Mouse (Mus musculus) neural tube, embryonic 14.5 days (tissue): ENCODE measurements around the gene Atp5s. TPM values are rescaled to one million over a fixed set of nuclear protein-coding genes. Genes with fewer than 3 reads are reported as not detected.

ENCODE experiments used
- ATAC-seq: fragments of 200-750 bp; cut with Nextera tagmentation; 2 replicates; pipeline ENCODE4 v1.8.0; 2017; ENCODE audit warnings: low read depth, mild to moderate bottlenecking, moderate TSS enrichment, moderate library complexity
- H3K27ac ChIP-seq: fragments of 300-500 bp; sonication (generic); 2 replicates; pipeline ENCODE4 v1.5.1; 2014; ENCODE audit warnings: low read depth, mild to moderate bottlenecking, control low read depth, low read length, moderate library complexity, mixed read lengths
- H3K27me3 ChIP-seq: fragments of 300-500 bp; sonication (generic); 2 replicates; pipeline ENCODE4 v1.6.1; 2014; ENCODE audit warnings: low read length; ENCODE audit not compliant: control insufficient read depth, insufficient read depth
- H3K36me3 ChIP-seq: fragments of 300-500 bp; sonication (generic); 2 replicates; pipeline ENCODE4 v1.6.1; 2014; ENCODE audit warnings: low read length, mixed read lengths; ENCODE audit not compliant: control insufficient read depth, insufficient read depth
- H3K4me1 ChIP-seq: fragments of 300-500 bp; sonication (generic); 2 replicates; pipeline ENCODE4 v1.6.1; 2014; ENCODE audit warnings: low read length; ENCODE audit not compliant: control insufficient read depth, insufficient read depth
- H3K4me2 ChIP-seq: fragments of 300-500 bp; sonication (generic); 2 replicates; pipeline ENCODE4 v1.6.1; 2014; ENCODE audit warnings: mild to moderate bottlenecking, low read depth, low read length, control low read depth
- H3K4me3 ChIP-seq: fragments of 300-500 bp; sonication (generic); 2 replicates; pipeline ENCODE4 v1.5.1; 2014; ENCODE audit warnings: low read depth, low read length, control low read depth, mixed read lengths
- H3K9ac ChIP-seq: fragments of 300-500 bp; sonication (generic); replicated peaks from 2 replicates; pipeline ENCODE4 v1.6.1; 2014; ENCODE audit warnings: low read depth, mild to moderate bottlenecking, control low read depth, low read length, mixed read lengths
- H3K9me3 ChIP-seq: fragments of 300-500 bp; sonication (generic); 2 replicates; pipeline ENCODE4 v1.6.1; 2016; ENCODE audit warnings: low read length; ENCODE audit not compliant: control insufficient read depth
- WGBS: fragments of 180-500 bp; shearing (Covaris S2); extraction: QIAGEN DNeasy Blood & Tissue Kit; methylation state at CpG from one replicate; pipeline ENCODE4 v1.1.7; 2014; 5-methylcytosine and 5-hydroxymethylcytosine counted together
- polyA plus RNA-seq: library from polyadenylated mRNA; unstranded; fragments of >200 nt; fragmentation: Nextera tagmentation; extraction: Ambion mirVana; gene quantifications from 2 replicates; pipeline ENCODE4 v1.2.1, GENCODE M21; 2014

The Atp5s gene
- polyA plus RNA-seq, 1 experiment from 2014 or later, result 44.9 TPM

- Histone ChIP-seq H3K36me3 (no peaks in the 10 kb centered on the region), H3K4me3 (no peak overlapping the region), H3K9ac (no peak overlapping the region), H3K9me3 (no peaks in the 10 kb centered on the region), H3K27me3 (no peaks in the 10 kb centered on the region), H3K27ac (no peak overlapping the region), H3K4me2 (no peak overlapping the region), H3K4me1 (no peaks in the 10 kb centered on the region)
- WGBS, result 70% methylated on average over 10 of the region's 10 CpGs
- peak; percentile 38; the same call in 1 of the 2 replicates for ATAC-seq
Measured at GRCm38 (mm10) chr12:69781935-69782650, 57.3 kb downstream of the Atp5s start.

- no peaks in the 10 kb centered on the region for H3K36me3 ChIP-seq
- WGBS, result 41% methylated on average over 6 of the region's 6 CpGs
- no peaks in the 10 kb centered on the region for H3K27me3 ChIP-seq
- H3K4me1 ChIP-seq, result no peaks in the 10 kb centered on the region
- H3K4me3 ChIP-seq, result no peak overlapping the region
- H3K9me3 ChIP-seq, result no peaks in the 10 kb centered on the region
- H3K27ac ChIP-seq, result no peak overlapping the region
- ATAC-seq, result no peak
- no peak overlapping the region for H3K9ac ChIP-seq
- H3K4me2 ChIP-seq, result no peak overlapping the region
Measured at GRCm38 (mm10) chr12:69783247-69784025, 58.7 kb downstream of the Atp5s start.

GRCm38 (mm10) chr12:69785471-69785870 is 60.7 kb downstream of the Atp5s start:
- H3K36me3 ChIP-seq, result no peaks in the 10 kb centered on the region
- 87% methylated on average over 9 of the region's 9 CpGs for WGBS
- no peak for ATAC-seq

GRCm38 (mm10) chr12:69788380-69788779 is 63.6 kb downstream of the Atp5s start:
- no peak for ATAC-seq
- Histone ChIP-seq H3K9me3 (no peaks in the 10 kb centered on the region), H3K27ac (no peak overlapping the region), H3K36me3 (no peaks in the 10 kb centered on the region), H3K4me2 (no peak overlapping the region), H3K4me3 (no peak overlapping the region), H3K4me1 (peaks cover 13% of the 10 kb centered on the region), H3K27me3 (no peaks in the 10 kb centered on the region), H3K9ac (no peak overlapping the region)
- 88% methylated on average over 5 of the region's 5 CpGs for WGBS

More at GRCm38 (mm10) chr12:69785471-69785870, 60.7 kb downstream of the Atp5s start:
- H3K4me3 ChIP-seq, result no peak overlapping the region
- no peaks in the 10 kb centered on the region for H3K27me3 ChIP-seq
- H3K9me3 ChIP-seq, result no peaks in the 10 kb centered on the region
- H3K4me2 ChIP-seq, result no peak overlapping the region
- H3K9ac ChIP-seq, result no peak overlapping the region
- no peak overlapping the region for H3K27ac ChIP-seq
- peaks cover 5% of the 10 kb centered on the region; the same call in 1 of the 2 replicates for H3K4me1 ChIP-seq

- no peak overlapping the region for H3K27ac ChIP-seq
- 34% methylated on average over 27 of the region's 27 CpGs for WGBS
- H3K4me2 ChIP-seq, result peak overlapping the region; percentile 99
- no peaks in the 10 kb centered on the region for H3K27me3 ChIP-seq
- peaks cover 13% of the 10 kb centered on the region for H3K4me1 ChIP-seq
- H3K4me3 ChIP-seq, result peak overlapping the region; percentile 55
- no peaks in the 10 kb centered on the region for H3K9me3 ChIP-seq
- no peaks in the 10 kb centered on the region for H3K36me3 ChIP-seq
- peak overlapping the region; percentile 75 for H3K9ac ChIP-seq
- peak; percentile 13; the same call in 1 of the 2 replicates for ATAC-seq
Measured at GRCm38 (mm10) chr12:69789766-69790529, 65.2 kb downstream of the Atp5s start.

GRCm38 (mm10) chr12:69790530-69791505 is 66.1 kb downstream of the Atp5s start, which contains the start of gene Cdkl1:
Cdkl1 (minus strand) TSS chr12:69791267.
- Histone ChIP-seq H3K36me3 (no peaks in the 10 kb centered on the region), H3K9ac (peak within 1 kb of the TSS; percentile 75), H3K9me3 (no peaks in the 10 kb centered on the region), H3K4me3 (peak within 1 kb of the TSS; percentile 55), H3K4me2 (peak within 1 kb of the TSS; percentile 99), H3K4me1 (peaks cover 13% of the 10 kb centered on the region), H3K27ac (peak within 1 kb of the TSS; percentile 35; the same call in 1 of the 2 replicates), H3K27me3 (no peaks in the 10 kb centered on the region)
- WGBS, result 1% methylated on average over 45 of the region's 45 CpGs
- ATAC-seq, result peak; percentile 88
